ENCODE assay signal across 16 mouse cellular contexts in the genomic region with DNA sequence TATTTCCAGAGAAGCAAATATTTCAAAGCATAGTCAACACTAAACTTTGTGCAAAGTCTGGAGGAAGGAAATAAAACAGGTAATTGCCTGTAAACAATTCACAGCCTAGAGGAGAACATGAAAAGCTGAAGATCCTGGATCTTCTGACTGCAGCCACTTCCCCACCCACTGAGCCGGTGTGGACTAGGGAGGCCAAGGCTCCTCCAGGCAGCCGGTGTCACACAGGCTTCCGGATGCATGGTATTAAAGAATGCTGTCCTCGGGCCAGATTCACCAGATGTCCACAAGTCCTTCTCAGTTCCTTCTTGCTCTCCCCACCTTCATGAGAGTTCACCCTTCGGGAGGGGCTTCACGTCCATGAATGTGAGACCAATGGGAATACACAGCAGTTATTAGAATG.
DNase-seq lines count a peak whose midpoint lies in the region; ATAC-seq lines count a peak whose summit lies in the region.
"Had no signal": no experiment of that assay in that cellular context is flagged by ENCODE, and none has a peak within 500 bp of the region (broad histone marks: within the 10 kb centered on the region; RNA-seq: fewer than 3 reads in every experiment).

No protein-coding gene starts in this region.

- no peak overlapping the region for H3K4me3 ChIP-seq in limb, embryonic 15.5 days
- H3K4me3 ChIP-seq: heart, embryonic 10.5 days; hindbrain, embryonic 10.5 days; kidney, embryonic 15.5 days; liver, embryonic 15.5 days; stomach, embryonic 15.5 days had no signal

- 50% methylated on average over 6 of the region's 6 CpGs for WGBS in limb, embryonic 15.5 days

- no peaks in the 10 kb centered on the region for H3K27me3 ChIP-seq in limb, embryonic 15.5 days
- H3K27me3 ChIP-seq: kidney, embryonic 15.5 days; liver, embryonic 15.5 days; stomach, embryonic 15.5 days had no signal

- H3K9ac ChIP-seq in limb, embryonic 15.5 days = no peak overlapping the region
- H3K9ac ChIP-seq: kidney, embryonic 15.5 days; liver, embryonic 15.5 days; stomach, embryonic 15.5 days had no signal

- H3K36me3 ChIP-seq in limb, embryonic 15.5 days = peaks cover 7% of the 10 kb centered on the region; the same call in 1 of the 2 replicates
- H3K36me3 ChIP-seq: heart, embryonic 10.5 days; liver, embryonic 15.5 days; stomach, embryonic 15.5 days had no signal

- peak; percentile 19 for DNase-seq in kidney, postnatal 10 days
- no peak for DNase-seq in kidney, postnatal 4 days
- peak; percentile 59 to 73 for DNase-seq in cerebellum, adult 18-20 months
- DNase-seq in left cerebral cortex, adult 9 months (ENCODE audit: low spot score in 2 of 2) = no peak
- no peak for DNase-seq in yolk sac, embryonic 10.5 days (ENCODE audit: low spot score)
- DNase-seq: embryo, embryonic 11 days; gastrocnemius, postnatal 25 days; spleen, adult 18-20 months had no signal

- no peaks in the 10 kb centered on the region for H3K9me3 ChIP-seq in limb, embryonic 15.5 days
- H3K9me3 ChIP-seq: G1E; heart, embryonic 10.5 days; hindbrain, embryonic 10.5 days; kidney, embryonic 15.5 days; liver, embryonic 15.5 days; stomach, embryonic 15.5 days had no signal

- ATAC-seq in cerebellum, adult (ENCODE audit: insufficient number of reproducible peaks, low FRiP score, low TSS enrichment) = peak; percentile 68; the same call in 1 of the 2 replicates
- ATAC-seq in limb, embryonic 15.5 days (ENCODE audit: insufficient number of reproducible peaks, low FRiP score, low TSS enrichment, low read depth) = no peak

- no peak overlapping the region for H3K4me2 ChIP-seq in limb, embryonic 15.5 days
- H3K4me2 ChIP-seq: kidney, embryonic 15.5 days; liver, embryonic 15.5 days; stomach, embryonic 15.5 days had no signal

- peaks cover 16% of the 10 kb centered on the region; the same call in 1 of the 2 replicates for H3K4me1 ChIP-seq in limb, embryonic 15.5 days
- H3K4me1 ChIP-seq: stomach, embryonic 15.5 days had no signal

- H3K27ac ChIP-seq in limb, embryonic 15.5 days = peak overlapping the region; percentile 28; the same call in 1 of the 2 replicates
- H3K27ac ChIP-seq: heart, embryonic 10.5 days; hindbrain, embryonic 10.5 days; kidney, embryonic 15.5 days; liver, embryonic 15.5 days; stomach, embryonic 15.5 days had no signal

Comparison
In these comparisons a context has a peak if more than half of its experiments do, and no peak if none do; other contexts are left out.
1. DNase-seq: peak in kidney, postnatal 10 days (single experiment) and cerebellum, adult 18-20 months (2 of 2); none in kidney, postnatal 4 days (0 of 2), left cerebral cortex, adult 9 months (0 of 2) and yolk sac, embryonic 10.5 days (single experiment).